Mouse (Mus musculus): ENCODE data around the gene Dpy19l1.

The Dpy19l1 gene

DNA sequence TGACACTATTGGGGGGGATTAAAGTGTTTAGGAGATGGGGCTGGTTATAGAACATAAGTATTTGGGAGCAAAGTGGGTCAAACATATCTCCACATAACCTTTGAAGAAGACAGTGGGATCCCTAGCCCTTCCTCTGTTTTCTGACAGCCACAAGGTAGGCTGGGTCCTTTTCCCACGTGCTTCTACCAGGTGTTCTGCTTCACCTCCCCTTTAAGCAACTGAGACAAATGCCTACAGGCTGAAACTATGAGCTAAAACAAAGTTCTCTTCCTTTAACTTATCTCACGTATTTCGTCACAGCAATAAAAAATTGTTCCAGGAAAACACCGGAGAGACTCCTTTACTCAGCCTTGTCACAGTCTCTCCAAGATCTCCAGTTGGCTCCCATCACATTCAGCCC is 5.9 kb upstream of the Dpy19l1 start:
- Histone ChIP-seq H3K4me3 (replicated peaks; ENCODE audit: low read length) (no peak overlapping the region), H3K4me1 (replicated peaks; ENCODE audit: low read depth, low read length) (peaks cover 24% of the 10 kb centered on the region)
- TF ChIP-seq CTCF (conservative IDR thresholded peaks at IDR 0.05; ENCODE audit: low read length): no peak
- TF ChIP-seq POU5F1 (IDR thresholded peaks at IDR 0.05; ENCODE audit: borderline replicate concordance, low read length): no peak
- TF ChIP-seq NANOG (IDR thresholded peaks at IDR 0.05; ENCODE audit: borderline replicate concordance, low read length): no peak

DNA sequence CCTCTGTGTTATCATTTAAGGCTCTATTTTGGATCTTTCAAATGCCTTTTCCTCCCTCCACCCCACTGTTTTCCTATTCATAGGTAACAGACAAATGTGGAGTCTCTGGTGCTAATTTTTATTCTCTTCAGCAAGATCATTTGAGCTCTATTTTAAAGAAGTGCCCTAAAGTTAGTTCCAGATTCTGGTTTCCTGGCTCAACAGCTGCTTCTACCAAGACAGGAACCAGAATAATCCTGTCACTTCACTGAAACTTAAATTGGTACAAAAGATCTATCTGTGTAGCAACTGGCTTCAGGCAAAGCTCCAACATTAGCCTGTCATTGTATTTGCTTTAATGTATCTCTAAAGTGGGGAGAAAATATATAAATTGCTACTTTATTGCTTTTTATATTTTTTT is 3.6 kb upstream of the Dpy19l1 start:
- H3K4me3 ChIP-seq (replicated peaks; ENCODE audit: low read length): no peak overlapping the region
- no peak for TF ChIP-seq NANOG (IDR thresholded peaks at IDR 0.05; ENCODE audit: borderline replicate concordance, low read length)
- H3K4me1 ChIP-seq (replicated peaks; ENCODE audit: low read depth, low read length): peaks cover 32% of the 10 kb centered on the region
- no peaks in the 10 kb centered on the region for H3K36me3 ChIP-seq (ENCODE audit: insufficient read depth, low read length)
- H3K9me3 ChIP-seq (ENCODE audit: low read length): no peaks in the 10 kb centered on the region
- no peaks in the 10 kb centered on the region for H3K27me3 ChIP-seq (ENCODE audit: insufficient read depth, low read length)

More for the DNA sequence above, 5.9 kb upstream of the Dpy19l1 start:
- no peaks in the 10 kb centered on the region for H3K27me3 ChIP-seq (ENCODE audit: insufficient read depth, low read length)
- no peaks in the 10 kb centered on the region for H3K36me3 ChIP-seq (ENCODE audit: insufficient read depth, low read length)
- H3K9me3 ChIP-seq (ENCODE audit: low read length): no peaks in the 10 kb centered on the region

DNA sequence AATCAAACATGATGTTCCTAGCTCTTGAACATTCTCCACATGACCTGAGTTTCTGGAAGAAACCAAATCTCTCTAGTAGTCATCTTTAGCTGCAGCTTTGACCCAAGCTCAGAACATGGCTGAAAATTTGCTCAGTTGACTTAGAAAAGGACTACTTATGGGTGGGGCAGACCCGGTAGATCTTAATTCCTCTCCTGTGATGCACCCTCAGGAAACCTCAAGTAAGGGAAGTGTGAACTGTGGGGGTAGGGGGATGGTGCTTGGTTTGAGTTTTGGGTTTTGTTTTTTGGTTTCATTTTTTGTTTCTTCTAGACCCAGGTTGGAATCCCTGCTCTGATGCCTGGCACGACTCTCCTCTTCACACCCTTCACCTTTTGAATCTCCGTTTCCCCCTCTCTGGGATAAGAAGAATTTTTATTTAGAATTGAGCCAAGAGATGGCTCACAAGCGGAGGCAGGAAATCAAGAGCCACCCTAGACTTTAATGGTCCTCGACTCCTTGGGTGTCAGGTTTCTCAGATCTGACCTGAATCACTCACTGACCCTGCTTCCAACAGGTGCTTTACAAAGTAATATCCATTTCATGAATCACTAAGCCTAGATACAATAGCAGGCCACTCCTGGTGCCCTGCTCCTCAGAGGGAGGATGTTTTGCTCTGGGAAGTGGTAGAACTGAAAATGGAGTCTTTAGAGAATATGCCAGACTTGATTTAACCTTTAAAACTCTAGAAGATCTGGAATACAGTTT is 2.2 kb upstream of the Dpy19l1 start:
- Histone ChIP-seq H3K4me1 (replicated peaks; ENCODE audit: low read depth, low read length) (peaks cover 43% of the 10 kb centered on the region), H3K27me3 (ENCODE audit: insufficient read depth, low read length) (no peaks in the 10 kb centered on the region), H3K4me3 (replicated peaks; ENCODE audit: low read length) (no peak overlapping the region), H3K36me3 (ENCODE audit: insufficient read depth, low read length) (no peaks in the 10 kb centered on the region), H3K9me3 (ENCODE audit: low read length) (no peaks in the 10 kb centered on the region)
- no peak for TF ChIP-seq CTCF (conservative IDR thresholded peaks at IDR 0.05; ENCODE audit: low read length)
- TF ChIP-seq POU5F1 (IDR thresholded peaks at IDR 0.05; ENCODE audit: borderline replicate concordance, low read length): no peak
- TF ChIP-seq NANOG (IDR thresholded peaks at IDR 0.05; ENCODE audit: borderline replicate concordance, low read length): no peak

DNA sequence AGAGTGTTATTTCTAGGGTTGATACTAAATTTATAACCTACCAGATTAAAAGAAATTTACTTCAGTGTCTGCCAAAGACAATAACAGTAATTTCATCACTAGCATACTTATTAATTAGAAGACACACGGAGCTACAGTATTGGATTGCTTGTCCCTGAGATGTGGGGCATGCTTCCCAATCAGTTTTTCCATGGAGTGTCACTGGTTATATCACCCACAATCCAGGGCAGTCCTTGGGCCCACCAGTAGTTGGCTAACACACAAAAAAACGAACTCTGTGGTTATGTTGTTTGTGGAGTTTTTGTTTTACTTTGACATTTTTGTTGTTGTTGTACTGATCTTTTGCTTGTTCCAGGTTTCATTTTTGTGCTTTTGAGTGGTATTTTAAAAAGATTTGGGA is 1.4 kb upstream of the Dpy19l1 start:
- H3K9me3 ChIP-seq (ENCODE audit: low read length): no peaks in the 10 kb centered on the region
- peaks cover 52% of the 10 kb centered on the region for H3K4me1 ChIP-seq (replicated peaks; ENCODE audit: low read depth, low read length)
- H3K4me3 ChIP-seq (replicated peaks; ENCODE audit: low read length): no peak overlapping the region
- TF ChIP-seq NANOG (IDR thresholded peaks at IDR 0.05; ENCODE audit: borderline replicate concordance, low read length): no peak
- no peak for TF ChIP-seq CTCF (conservative IDR thresholded peaks at IDR 0.05; ENCODE audit: low read length)
- TF ChIP-seq POU5F1 (IDR thresholded peaks at IDR 0.05; ENCODE audit: borderline replicate concordance, low read length): no peak
- H3K27me3 ChIP-seq (ENCODE audit: insufficient read depth, low read length): no peaks in the 10 kb centered on the region
- no peaks in the 10 kb centered on the region for H3K36me3 ChIP-seq (ENCODE audit: insufficient read depth, low read length)

DNA sequence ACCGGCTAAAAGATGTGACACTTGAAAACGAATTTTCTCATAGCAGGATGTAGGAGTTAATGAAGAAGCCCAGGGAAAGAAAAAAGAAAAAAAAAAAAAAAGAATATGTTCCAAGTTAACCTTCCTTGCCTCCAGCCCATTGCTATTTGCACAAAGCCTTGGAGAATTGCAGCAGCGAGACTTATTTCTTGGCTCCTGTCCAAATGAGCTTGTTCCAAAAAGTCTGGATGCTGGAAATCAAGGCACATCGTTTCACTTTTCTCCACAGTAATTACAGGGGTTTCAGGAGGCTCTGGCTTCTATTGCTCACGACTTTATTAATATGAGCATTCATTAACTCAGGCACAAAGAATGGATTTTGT is 899 bp upstream of the Dpy19l1 start:
- Histone ChIP-seq H3K4me1 (replicated peaks; ENCODE audit: low read depth, low read length) (peaks cover 55% of the 10 kb centered on the region), H3K4me3 (replicated peaks; ENCODE audit: low read length) (peak overlapping the region; percentile 91), H3K27me3 (ENCODE audit: insufficient read depth, low read length) (no peaks in the 10 kb centered on the region), H3K36me3 (ENCODE audit: insufficient read depth, low read length) (no peaks in the 10 kb centered on the region), H3K9me3 (ENCODE audit: low read length) (no peaks in the 10 kb centered on the region)
- TF ChIP-seq POU5F1 (IDR thresholded peaks at IDR 0.05; ENCODE audit: borderline replicate concordance, low read length): no peak
- TF ChIP-seq NANOG (IDR thresholded peaks at IDR 0.05; ENCODE audit: borderline replicate concordance, low read length): no peak
- TF ChIP-seq CTCF (conservative IDR thresholded peaks at IDR 0.05; ENCODE audit: low read length): no peak

DNA sequence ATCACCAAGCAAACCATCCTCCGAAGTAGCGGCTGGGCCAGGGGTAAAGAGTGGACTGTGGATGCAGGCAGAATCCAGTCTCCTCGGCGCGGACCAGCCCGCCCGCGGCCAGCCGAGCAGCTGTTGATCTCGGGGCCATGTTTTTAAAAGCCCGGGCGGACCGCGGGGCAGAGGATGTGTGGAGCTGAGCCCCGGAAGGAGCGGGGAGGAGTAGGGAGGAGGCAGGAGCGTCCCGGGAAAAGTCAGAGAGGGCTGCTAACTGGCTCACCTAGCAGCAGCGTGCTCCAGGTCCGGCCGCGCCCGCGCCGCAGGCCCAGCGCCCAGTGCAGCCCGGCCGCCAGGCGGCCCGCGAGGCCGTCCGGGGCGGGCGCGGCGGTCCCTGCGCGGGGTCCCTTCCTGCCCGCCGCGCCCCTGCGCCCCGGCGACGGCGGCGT is 352 bp downstream of the Dpy19l1 start:
- H3K36me3 ChIP-seq (ENCODE audit: insufficient read depth, low read length): 0 out of 2 replicates have a peak, but pooled peaks cover 6% of the 10 kb centered on the region
- H3K9me3 ChIP-seq (ENCODE audit: low read length): no peaks in the 10 kb centered on the region
- no peaks in the 10 kb centered on the region for H3K27me3 ChIP-seq (ENCODE audit: insufficient read depth, low read length)
- H3K4me1 ChIP-seq (replicated peaks; ENCODE audit: low read depth, low read length): peaks cover 66% of the 10 kb centered on the region
- H3K4me3 ChIP-seq (replicated peaks; ENCODE audit: low read length): peak overlapping the region; percentile 91
- no peak for TF ChIP-seq CTCF (conservative IDR thresholded peaks at IDR 0.05; ENCODE audit: low read length)
- TF ChIP-seq NANOG (IDR thresholded peaks at IDR 0.05; ENCODE audit: borderline replicate concordance, low read length): no peak
- TF ChIP-seq POU5F1 (IDR thresholded peaks at IDR 0.05; ENCODE audit: borderline replicate concordance, low read length): no peak

DNA sequence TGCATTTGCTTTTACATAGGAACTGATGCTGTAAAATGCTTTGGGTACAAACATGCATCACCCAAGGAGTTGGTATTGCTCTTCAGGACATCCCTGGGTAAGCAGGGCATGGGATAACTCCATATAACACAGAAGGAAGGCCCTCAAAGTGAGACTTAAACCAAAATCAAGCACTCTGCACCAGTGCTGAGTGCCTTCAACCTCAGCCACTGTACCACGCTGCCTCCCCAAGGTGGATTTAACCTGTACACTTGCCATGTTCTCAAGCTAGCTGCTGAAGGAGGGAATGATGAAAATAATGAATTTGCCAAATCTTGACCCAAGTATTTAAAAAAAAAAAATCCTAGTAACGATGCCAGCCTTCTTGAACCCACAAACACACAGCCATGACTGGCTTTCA is 1.3 kb downstream of the Dpy19l1 start:
- Histone ChIP-seq H3K4me3 (replicated peaks; ENCODE audit: low read length) (peak overlapping the region; percentile 91), H3K36me3 (ENCODE audit: insufficient read depth, low read length) (0 out of 2 replicates have a peak, but pooled peaks cover 6% of the 10 kb centered on the region), H3K4me1 (replicated peaks; ENCODE audit: low read depth, low read length) (peaks cover 68% of the 10 kb centered on the region), H3K27me3 (ENCODE audit: insufficient read depth, low read length) (no peaks in the 10 kb centered on the region), H3K9me3 (ENCODE audit: low read length) (no peaks in the 10 kb centered on the region)
- TF ChIP-seq POU5F1 (IDR thresholded peaks at IDR 0.05; ENCODE audit: borderline replicate concordance, low read length) (no peak), NANOG (IDR thresholded peaks at IDR 0.05; ENCODE audit: borderline replicate concordance, low read length) (no peak)

DNA sequence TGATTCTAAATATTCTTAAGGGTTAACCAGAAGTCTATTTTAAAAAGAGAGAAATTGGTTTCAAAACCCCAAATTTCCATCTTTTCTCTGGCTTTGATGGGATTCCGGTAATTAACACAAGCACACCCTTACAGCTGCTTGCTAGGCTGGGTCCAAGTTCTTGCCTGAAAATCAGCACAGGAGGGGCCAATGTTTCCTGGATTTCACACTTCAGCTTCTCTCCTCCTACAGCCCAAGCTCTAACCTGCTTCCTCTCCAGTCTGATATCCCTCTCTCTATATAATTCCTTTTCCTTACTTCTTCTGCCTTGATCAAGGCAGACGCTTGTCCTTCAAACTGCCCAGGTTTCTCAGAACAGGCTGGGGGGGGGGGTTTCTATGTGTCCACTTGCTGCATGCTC is 6.7 kb downstream of the Dpy19l1 start:
- Histone ChIP-seq H3K9me3 (ENCODE audit: low read length) (no peaks in the 10 kb centered on the region), H3K4me3 (replicated peaks; ENCODE audit: low read length) (no peak overlapping the region), H3K27me3 (ENCODE audit: insufficient read depth, low read length) (no peaks in the 10 kb centered on the region), H3K36me3 (ENCODE audit: insufficient read depth, low read length) (0 out of 2 replicates have a peak, but pooled peaks cover 6% of the 10 kb centered on the region), H3K4me1 (replicated peaks; ENCODE audit: low read depth, low read length) (peaks cover 33% of the 10 kb centered on the region)
- TF ChIP-seq NANOG (IDR thresholded peaks at IDR 0.05; ENCODE audit: borderline replicate concordance, low read length) (no peak), POU5F1 (IDR thresholded peaks at IDR 0.05; ENCODE audit: borderline replicate concordance, low read length) (no peak), CTCF (conservative IDR thresholded peaks at IDR 0.05; ENCODE audit: low read length) (no peak)

DNA sequence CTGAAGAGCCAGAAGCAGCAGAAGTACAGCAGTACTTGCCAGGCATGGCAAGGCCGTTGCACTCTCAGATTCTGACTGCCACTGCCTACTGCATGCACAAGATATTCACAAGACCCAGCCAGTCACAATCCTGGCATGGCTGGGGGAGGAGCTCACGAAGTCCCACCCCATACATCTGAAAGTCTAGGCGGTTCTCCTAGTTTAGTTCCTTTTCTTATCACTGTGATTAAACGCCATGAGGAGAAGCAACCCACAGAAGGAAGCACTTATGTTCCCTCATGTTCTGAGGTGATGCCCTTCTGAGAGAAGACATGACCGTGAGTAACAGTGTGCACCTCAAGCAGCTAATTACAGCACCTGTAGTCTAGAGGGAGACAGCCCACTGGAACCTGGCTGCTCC is 12.4 kb downstream of the Dpy19l1 start:
- TF ChIP-seq CTCF (conservative IDR thresholded peaks at IDR 0.05; ENCODE audit: low read length) (no peak), NANOG (IDR thresholded peaks at IDR 0.05; ENCODE audit: borderline replicate concordance, low read length) (no peak), POU5F1 (IDR thresholded peaks at IDR 0.05; ENCODE audit: borderline replicate concordance, low read length) (no peak)

More for the DNA sequence above, 12.4 kb downstream of the Dpy19l1 start:
- Histone ChIP-seq H3K4me3 (replicated peaks; ENCODE audit: low read length) (no peak overlapping the region), H3K9me3 (ENCODE audit: low read length) (no peaks in the 10 kb centered on the region), H3K36me3 (ENCODE audit: insufficient read depth, low read length) (no peaks in the 10 kb centered on the region), H3K4me1 (replicated peaks; ENCODE audit: low read depth, low read length) (peaks cover 37% of the 10 kb centered on the region), H3K27me3 (ENCODE audit: insufficient read depth, low read length) (no peaks in the 10 kb centered on the region)
